Mouse (Mus musculus) embryonic facial prominence, embryonic 11.5 days (tissue): ENCODE measurements around the gene Coa5. TPM values are rescaled to one million over a fixed set of nuclear protein-coding genes. Genes with fewer than 3 reads are reported as not detected.

Source experiments
- ATAC-seq: fragments of 200-750 bp; cut with Nextera tagmentation; replicated peaks from 2 replicates; pipeline ENCODE4 v1.8.0; 2017; ENCODE audit warnings: low read depth; ENCODE audit not compliant: insufficient number of reproducible peaks, low FRiP score, low TSS enrichment
- DNase-seq: peaks from one replicate; pipeline ENCODE4 v3.0.0-alpha.2; 2015; ENCODE audit warnings: low spot score
- H3K27ac ChIP-seq: fragments of 300-500 bp; sonication (generic); replicated peaks from 2 replicates; pipeline ENCODE4 v1.5.1; 2014; ENCODE audit warnings: mild to moderate bottlenecking, low read depth, low read length, control low read depth
- H3K27me3 ChIP-seq: fragments of 300-500 bp; sonication (generic); 2 replicates; pipeline ENCODE4 v1.6.1; 2014; ENCODE audit warnings: mild to moderate bottlenecking, low read length, moderate library complexity, mixed read lengths; ENCODE audit not compliant: control insufficient read depth, insufficient read depth
- H3K36me3 ChIP-seq: fragments of 300-500 bp; sonication (generic); replicated peaks from 2 replicates; pipeline ENCODE4 v1.6.1; 2014; ENCODE audit warnings: low read depth, mild to moderate bottlenecking, low read length, moderate library complexity, mixed read lengths; ENCODE audit not compliant: control insufficient read depth, insufficient read depth
- H3K4me1 ChIP-seq: fragments of 300-500 bp; sonication (generic); 2 replicates; pipeline ENCODE4 v1.6.1; 2014; ENCODE audit warnings: low read length, mixed read lengths; ENCODE audit not compliant: control insufficient read depth, insufficient read depth
- H3K4me2 ChIP-seq: fragments of 300-500 bp; sonication (generic); 2 replicates; pipeline ENCODE4 v1.6.1; 2014; ENCODE audit warnings: low read depth, mild to moderate bottlenecking, control low read depth, low read length, moderate library complexity
- H3K4me3 ChIP-seq: fragments of 300-500 bp; sonication (generic); 2 replicates; pipeline ENCODE4 v1.5.1; 2014; ENCODE audit warnings: low read depth, low read length, control low read depth
- H3K9ac ChIP-seq: fragments of 300-500 bp; sonication (generic); replicated peaks from 2 replicates; pipeline ENCODE4 v1.6.1; 2014; ENCODE audit warnings: mild to moderate bottlenecking, control low read depth, low read length
- H3K9me3 ChIP-seq: fragments of 300-500 bp; sonication (generic); replicated peaks from 2 replicates; pipeline ENCODE4 v1.6.1; 2016; ENCODE audit warnings: mild to moderate bottlenecking, low read length, inconsistent platforms, mixed read lengths; ENCODE audit not compliant: control insufficient read depth
- WGBS: fragments of 180-500 bp; shearing (Covaris S2); extraction: QIAGEN DNeasy Blood & Tissue Kit; methylation state at CpG from one replicate; pipeline ENCODE4 v1.1.7; 2014; 5-methylcytosine and 5-hydroxymethylcytosine counted together
- polyA plus RNA-seq: library from polyadenylated mRNA; unstranded; fragments of >200 nt; fragmentation: Nextera tagmentation; extraction: Ambion mirVana; gene quantifications from 2 replicates; pipeline ENCODE4 v1.2.1, GENCODE M21; 2014

The Coa5 gene
- polyA plus RNA-seq, 1 experiment from 2014 or later = 63.5 TPM

GRCm38 (mm10) chr1:37473251-37473650 is 43.3 kb upstream of the Coa5 start:
- Histone ChIP-seq H3K4me3 (no peak overlapping the region), H3K27me3 (no peaks in the 10 kb centered on the region), H3K4me1 (no peaks in the 10 kb centered on the region), H3K4me2 (no peak overlapping the region), H3K9ac (no peak overlapping the region), H3K9me3 (no peaks in the 10 kb centered on the region), H3K27ac (no peak overlapping the region), H3K36me3 (no peaks in the 10 kb centered on the region)
- 87% methylated on average over 10 of the region's 10 CpGs for WGBS
- ATAC-seq (no peak), DNase-seq (no peak)

- H3K4me2 ChIP-seq = no peak overlapping the region
- H3K27me3 ChIP-seq = no peaks in the 10 kb centered on the region
- no peaks in the 10 kb centered on the region for H3K9me3 ChIP-seq
- no peak overlapping the region for H3K9ac ChIP-seq
- 75% methylated on average over 6 of the region's 6 CpGs for WGBS
- H3K36me3 ChIP-seq = no peaks in the 10 kb centered on the region
- no peak overlapping the region for H3K4me3 ChIP-seq
- H3K4me1 ChIP-seq = no peaks in the 10 kb centered on the region
- DNase-seq (no peak), ATAC-seq (no peak)
- H3K27ac ChIP-seq = no peak overlapping the region
Measured at GRCm38 (mm10) chr1:37471179-37472148, 41.6 kb upstream of the Coa5 start.

GRCm38 (mm10) chr1:37469007-37469406 is 39.1 kb upstream of the Coa5 start:
- Histone ChIP-seq H3K9ac (no peak overlapping the region), H3K4me1 (no peaks in the 10 kb centered on the region), H3K27ac (no peak overlapping the region), H3K36me3 (no peaks in the 10 kb centered on the region), H3K27me3 (no peaks in the 10 kb centered on the region), H3K9me3 (no peaks in the 10 kb centered on the region), H3K4me2 (no peak overlapping the region), H3K4me3 (no peak overlapping the region)
- 91% methylated on average over 5 of the region's 5 CpGs for WGBS
- no peak for DNase-seq
- ATAC-seq = no peak

- no peaks in the 10 kb centered on the region for H3K36me3 ChIP-seq
- WGBS = 91% methylated on average over 4 of the region's 4 CpGs
- H3K9me3 ChIP-seq = no peaks in the 10 kb centered on the region
- H3K27me3 ChIP-seq = no peaks in the 10 kb centered on the region
- H3K27ac ChIP-seq = no peak overlapping the region
- ATAC-seq (no peak), DNase-seq (no peak)
- H3K4me3 ChIP-seq = no peak overlapping the region
- no peak overlapping the region for H3K9ac ChIP-seq
- no peaks in the 10 kb centered on the region for H3K4me1 ChIP-seq
- H3K4me2 ChIP-seq = no peak overlapping the region
Measured at GRCm38 (mm10) chr1:37467806-37468205, 37.9 kb upstream of the Coa5 start.

DNA sequence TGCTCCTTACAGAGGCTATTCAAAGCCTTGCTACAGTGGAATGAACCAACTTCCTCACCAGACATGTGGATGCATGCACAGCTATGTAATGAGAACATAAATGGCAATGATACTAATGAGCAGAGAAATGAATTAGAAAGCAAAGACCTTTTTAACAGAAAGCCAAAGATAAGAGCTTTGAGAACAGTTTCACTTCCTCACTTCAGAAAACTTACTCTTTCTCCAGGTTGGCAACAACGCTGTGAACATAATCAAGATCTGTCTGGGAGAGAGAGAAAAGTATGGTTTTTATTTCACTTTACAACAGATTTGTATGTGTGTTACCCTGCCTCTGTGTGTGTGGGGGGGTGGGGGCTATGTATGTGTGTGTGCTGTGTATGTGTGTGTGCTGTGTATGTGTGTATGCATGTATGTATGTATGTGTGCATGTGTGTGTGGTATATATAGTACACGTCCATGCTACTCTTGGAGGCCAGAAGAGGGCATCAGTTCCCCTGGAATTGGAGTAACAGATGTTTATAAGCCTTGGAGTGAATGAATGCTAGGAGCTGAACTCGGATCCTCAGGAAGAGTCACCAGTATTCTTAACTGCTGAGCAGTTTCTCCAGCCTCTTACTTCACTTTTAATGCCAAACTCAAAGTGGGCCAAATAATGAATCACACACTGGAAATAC is 36.6 kb upstream of the Coa5 start:
- no peak for ATAC-seq
- no peak overlapping the region for H3K27ac ChIP-seq
- H3K27me3 ChIP-seq = no peaks in the 10 kb centered on the region
- H3K9me3 ChIP-seq = no peaks in the 10 kb centered on the region
- no peak for DNase-seq
- H3K9ac ChIP-seq = no peak overlapping the region
- no peaks in the 10 kb centered on the region for H3K4me1 ChIP-seq
- no peak overlapping the region for H3K4me3 ChIP-seq
- no peaks in the 10 kb centered on the region for H3K36me3 ChIP-seq
- no peak overlapping the region for H3K4me2 ChIP-seq
- WGBS = 86% methylated on average over 3 of the region's 3 CpGs

GRCm38 (mm10) chr1:37464878-37465452 is 35.1 kb upstream of the Coa5 start:
- ATAC-seq (no peak), DNase-seq (no peak)
- Histone ChIP-seq H3K4me1 (no peaks in the 10 kb centered on the region), H3K4me2 (no peak overlapping the region), H3K9me3 (no peaks in the 10 kb centered on the region), H3K4me3 (no peak overlapping the region), H3K27me3 (no peaks in the 10 kb centered on the region), H3K36me3 (no peaks in the 10 kb centered on the region), H3K9ac (no peak overlapping the region), H3K27ac (no peak overlapping the region)
- 82% methylated on average over 10 of the region's 10 CpGs for WGBS

DNA sequence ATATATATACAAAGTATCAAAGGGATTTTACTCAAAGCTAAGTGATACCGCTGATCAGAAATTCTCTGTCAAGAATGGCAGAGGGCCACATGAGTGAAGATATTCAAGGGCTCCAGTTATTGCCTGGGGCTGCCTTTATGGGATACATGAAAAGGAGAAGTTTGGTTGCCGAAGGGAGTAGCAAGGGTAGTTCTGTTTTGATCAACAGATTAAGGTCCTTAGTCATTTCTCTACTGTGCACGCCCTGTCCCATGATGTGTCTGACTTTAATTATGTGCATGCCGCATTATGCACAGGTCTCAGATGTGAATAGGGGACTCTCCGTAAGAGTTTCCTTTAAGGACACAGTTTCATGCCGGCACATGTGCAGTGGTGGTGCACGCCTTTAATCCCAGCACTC is 27.6 kb upstream of the Coa5 start:
- Histone ChIP-seq H3K36me3 (no peaks in the 10 kb centered on the region), H3K4me1 (no peaks in the 10 kb centered on the region), H3K4me2 (no peak overlapping the region), H3K27ac (no peak overlapping the region), H3K4me3 (no peak overlapping the region), H3K9me3 (no peaks in the 10 kb centered on the region), H3K27me3 (no peaks in the 10 kb centered on the region), H3K9ac (no peak overlapping the region)
- no peak for ATAC-seq
- DNase-seq = no peak
- WGBS = 81% methylated on average over 7 of the region's 7 CpGs

GRCm38 (mm10) chr1:37451270-37451669 is 21.4 kb upstream of the Coa5 start:
- no peak for DNase-seq
- Histone ChIP-seq H3K4me2 (no peak overlapping the region), H3K4me1 (no peaks in the 10 kb centered on the region), H3K27ac (no peak overlapping the region), H3K4me3 (no peak overlapping the region), H3K27me3 (no peaks in the 10 kb centered on the region), H3K9me3 (no peaks in the 10 kb centered on the region), H3K36me3 (no peaks in the 10 kb centered on the region), H3K9ac (no peak overlapping the region)
- ATAC-seq = no peak
- 87% methylated on average over 8 of the region's 8 CpGs for WGBS
